Mouse (Mus musculus) forebrain, embryonic 16.5 days (tissue): ENCODE measurements around the gene Emg1. TPM values are rescaled to one million over a fixed set of nuclear protein-coding genes. Genes with fewer than 3 reads are reported as not detected.

Source experiments
- ATAC-seq: fragments of 200-750 bp; cut with Nextera tagmentation; 2 replicates; pipeline ENCODE4 v1.8.0; 2017; ENCODE audit warnings: mild to moderate bottlenecking, moderate library complexity
- H3K27ac ChIP-seq: fragments of 300-500 bp; sonication (generic); 2 replicates; pipeline ENCODE4 v1.5.1; 2014; ENCODE audit warnings: low read length, control low read depth
- H3K27me3 ChIP-seq: fragments of 300-500 bp; sonication (generic); replicated peaks from 2 replicates; pipeline ENCODE4 v1.6.1; 2014; ENCODE audit warnings: low read length; ENCODE audit not compliant: control insufficient read depth, insufficient read depth
- H3K36me3 ChIP-seq: fragments of 300-500 bp; sonication (generic); 2 replicates; pipeline ENCODE4 v1.6.1; 2014; ENCODE audit not compliant: control insufficient read depth, insufficient read depth
- H3K4me1 ChIP-seq: fragments of 300-500 bp; sonication (generic); replicated peaks from 2 replicates; pipeline ENCODE4 v1.6.1; 2014; ENCODE audit warnings: low read length; ENCODE audit not compliant: control insufficient read depth, insufficient read depth
- H3K4me2 ChIP-seq: fragments of 300-500 bp; sonication (generic); 2 replicates; pipeline ENCODE4 v1.6.1; 2014; ENCODE audit warnings: mild to moderate bottlenecking, low read length, control low read depth
- H3K4me3 ChIP-seq: fragments of 300-500 bp; sonication (generic); replicated peaks from 2 replicates; pipeline ENCODE4 v1.5.1; 2014; ENCODE audit warnings: mild to moderate bottlenecking, low read length, control low read depth
- H3K9ac ChIP-seq: fragments of 300-500 bp; sonication (generic); replicated peaks from 2 replicates; pipeline ENCODE4 v1.6.1; 2014; ENCODE audit warnings: low read depth, low read length, control low read depth
- H3K9me3 ChIP-seq: fragments of 300-500 bp; sonication (generic); 2 replicates; pipeline ENCODE4 v1.6.1; 2016; ENCODE audit warnings: low read length; ENCODE audit not compliant: control insufficient read depth
- WGBS: fragments of 180-500 bp; shearing (Covaris S2); extraction: QIAGEN DNeasy Blood & Tissue Kit; methylation state at CpG from one replicate; pipeline ENCODE4 v1.1.7; 2014; 5-methylcytosine and 5-hydroxymethylcytosine counted together
- polyA plus RNA-seq: library from polyadenylated mRNA; unstranded; fragments of >200 nt; fragmentation: Nextera tagmentation; extraction: Ambion mirVana; gene quantifications from 2 replicates; pipeline ENCODE4 v1.2.1, GENCODE M21; 2015

The Emg1 gene
- polyA plus RNA-seq, 1 experiment from 2014 or later: 150 TPM

DNA sequence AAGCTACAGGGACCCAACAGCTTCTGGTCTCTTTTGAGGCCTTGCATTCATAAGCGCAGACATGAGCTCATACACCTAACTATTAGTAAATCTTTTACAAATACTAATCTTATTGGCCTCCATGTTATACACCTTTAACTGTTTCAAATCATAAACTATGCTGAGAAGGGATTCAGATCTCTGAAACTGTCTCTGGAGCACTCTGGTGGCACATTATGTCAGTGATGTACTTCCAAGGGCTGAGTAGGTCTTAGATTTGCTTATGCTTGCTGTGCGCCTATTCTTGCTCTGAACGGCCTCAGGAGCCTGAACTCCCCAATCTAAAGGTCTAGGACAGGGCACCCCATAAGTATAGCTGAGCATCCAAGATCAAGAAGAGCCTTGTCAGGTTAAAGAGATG is 29.9 kb upstream of the Emg1 start:
- WGBS: 73% methylated on average over 3 of the region's 3 CpGs
- no peaks in the 10 kb centered on the region for H3K27me3 ChIP-seq
- no peak for ATAC-seq
- H3K4me2 ChIP-seq: peak overlapping the region; percentile 52
- peaks cover 40% of the 10 kb centered on the region for H3K4me1 ChIP-seq
- peak overlapping the region; percentile 74 for H3K4me3 ChIP-seq
- no peaks in the 10 kb centered on the region for H3K9me3 ChIP-seq
- peaks cover 4% of the 10 kb centered on the region; the same call in 1 of the 2 replicates for H3K36me3 ChIP-seq
- H3K9ac ChIP-seq: peak overlapping the region; percentile 93
- peak overlapping the region; percentile 96 for H3K27ac ChIP-seq

DNA sequence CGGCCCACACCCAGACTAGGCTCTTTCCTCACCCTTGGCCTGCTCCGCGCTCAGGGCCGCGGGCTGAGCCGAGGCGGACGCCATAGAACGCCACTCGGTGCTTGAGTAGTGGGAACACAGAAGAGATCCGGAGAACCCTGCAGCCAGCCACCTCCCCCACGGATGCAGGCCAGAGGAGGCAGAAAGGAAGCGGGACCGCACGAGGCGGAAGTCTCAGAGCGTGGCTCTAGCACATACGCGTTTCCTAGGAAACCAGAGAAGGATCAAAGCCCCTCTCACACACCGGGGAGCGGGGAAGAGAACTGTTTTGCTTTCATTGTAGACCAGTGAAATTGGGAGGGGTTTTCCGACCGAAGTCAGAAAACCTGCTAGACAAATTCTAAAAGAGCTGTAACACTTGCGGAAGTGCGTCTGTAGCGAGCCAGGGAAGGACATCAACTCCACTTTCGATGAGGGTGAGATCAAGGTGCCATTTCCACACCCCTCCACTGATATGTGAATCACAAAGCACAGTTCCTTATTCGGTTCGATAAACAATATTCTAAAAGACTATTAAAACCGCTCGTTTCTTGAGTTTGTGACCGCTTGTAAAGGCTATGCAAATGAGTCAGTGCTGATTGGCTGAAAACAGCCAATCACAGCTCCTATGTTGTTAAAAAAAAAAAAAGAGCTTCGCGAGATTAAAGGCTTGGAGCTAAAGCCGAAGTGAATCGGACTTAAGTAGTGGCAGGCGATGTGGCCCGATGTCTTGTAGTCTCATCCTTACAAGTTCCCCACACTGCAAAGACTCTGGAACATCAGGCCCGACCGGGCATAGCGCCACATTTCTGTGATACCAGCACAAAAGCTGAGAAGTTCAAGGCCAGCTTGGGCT is 29.1 kb upstream of the Emg1 start, which contains the start of gene Grcc10:
TSS of gene Grcc10 (minus strand) at position 487 of the 874 bp plus-strand sequence.
- H3K36me3 ChIP-seq: peaks cover 4% of the 10 kb centered on the region; the same call in 1 of the 2 replicates
- H3K9ac ChIP-seq: peak within 1 kb of the TSS; percentile 93
- H3K4me1 ChIP-seq: peaks cover 35% of the 10 kb centered on the region
- peak; percentile 85 for ATAC-seq
- H3K4me3 ChIP-seq: peak within 1 kb of the TSS; percentile 74
- peak within 1 kb of the TSS; percentile 52 for H3K4me2 ChIP-seq
- H3K27me3 ChIP-seq: no peaks in the 10 kb centered on the region
- under 1% methylated on average over 41 of the region's 41 CpGs for WGBS
- no peaks in the 10 kb centered on the region for H3K9me3 ChIP-seq
- peak within 1 kb of the TSS; percentile 96 for H3K27ac ChIP-seq

DNA sequence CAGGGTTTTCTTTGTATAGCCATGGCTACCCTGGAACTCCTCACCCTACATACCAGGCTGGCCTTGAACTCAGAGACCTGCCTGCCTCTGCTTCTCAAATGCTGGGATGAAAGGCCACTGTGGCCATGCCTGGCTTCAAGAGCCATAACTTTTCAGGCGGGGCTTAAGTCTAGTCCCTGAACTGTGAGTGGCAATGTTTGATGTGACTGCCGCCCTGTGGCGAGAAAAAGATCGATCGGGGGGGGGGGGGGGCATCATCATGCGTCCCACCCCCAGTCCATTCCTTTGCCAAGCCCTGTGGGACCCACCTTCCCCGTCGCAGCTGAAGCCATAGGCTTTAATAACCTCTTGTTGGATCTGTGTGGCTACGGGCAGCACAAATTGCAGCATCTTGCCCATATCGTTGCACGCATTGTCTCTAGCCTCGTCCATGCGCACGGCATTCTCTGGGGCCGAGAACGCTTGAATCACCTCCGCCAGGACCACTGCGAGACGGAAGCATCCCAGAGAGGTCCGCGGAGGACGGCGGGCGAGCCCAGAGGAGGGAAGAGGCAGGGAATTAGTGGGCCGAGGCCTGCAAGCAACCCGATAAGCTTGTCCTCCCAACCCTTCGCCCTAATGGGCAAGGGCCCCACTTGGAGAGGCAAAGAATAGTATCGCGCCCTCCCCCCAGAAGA is 28.4 kb upstream of the Emg1 start:
- H3K36me3 ChIP-seq: peaks cover 4% of the 10 kb centered on the region; the same call in 1 of the 2 replicates
- peak overlapping the region; percentile 52 for H3K4me2 ChIP-seq
- H3K9me3 ChIP-seq: no peaks in the 10 kb centered on the region
- H3K27me3 ChIP-seq: no peaks in the 10 kb centered on the region
- H3K4me3 ChIP-seq: peak overlapping the region; percentile 74
- peak overlapping the region; percentile 96 for H3K27ac ChIP-seq
- peaks cover 32% of the 10 kb centered on the region for H3K4me1 ChIP-seq
- H3K9ac ChIP-seq: peak overlapping the region; percentile 93
- peak; percentile 26 for ATAC-seq
- under 1% methylated on average over 29 of the region's 29 CpGs for WGBS

DNA sequence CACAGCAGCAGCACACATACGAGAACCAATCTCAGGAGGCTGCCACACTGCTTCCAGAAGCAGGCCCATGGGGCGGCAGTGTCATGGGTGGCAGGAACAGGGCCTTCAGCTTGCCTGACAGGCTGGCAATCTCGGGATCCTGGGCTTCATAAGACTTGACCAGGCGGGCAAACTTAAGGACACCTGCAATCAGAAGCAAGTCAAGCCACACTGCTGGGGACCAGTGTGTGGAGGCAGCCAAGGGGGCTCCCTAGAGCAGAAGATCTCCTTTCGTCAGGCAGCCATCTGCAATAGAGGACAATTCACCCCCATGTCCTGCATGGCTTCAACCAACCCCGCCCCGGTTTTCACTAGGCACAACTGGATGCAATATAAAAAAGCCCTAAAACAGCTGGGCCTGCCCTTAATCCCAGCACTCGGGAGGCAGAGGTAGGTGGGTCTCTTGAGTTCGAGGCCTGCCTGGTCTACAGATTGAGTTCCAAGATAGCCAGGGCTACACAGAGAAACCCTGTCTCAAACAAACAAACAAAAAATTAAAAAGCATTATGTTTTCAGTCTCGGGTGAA is 27.3 kb upstream of the Emg1 start:
- Histone ChIP-seq H3K4me1 (peaks cover 25% of the 10 kb centered on the region), H3K36me3 (peaks cover 4% of the 10 kb centered on the region; the same call in 1 of the 2 replicates), H3K9ac (no peak overlapping the region), H3K4me2 (no peak overlapping the region; the same call in 1 of the 2 replicates), H3K4me3 (no peak overlapping the region), H3K27me3 (no peaks in the 10 kb centered on the region), H3K9me3 (no peaks in the 10 kb centered on the region), H3K27ac (no peak overlapping the region)
- 83% methylated on average over 10 of the region's 10 CpGs for WGBS
- ATAC-seq: no peak

DNA sequence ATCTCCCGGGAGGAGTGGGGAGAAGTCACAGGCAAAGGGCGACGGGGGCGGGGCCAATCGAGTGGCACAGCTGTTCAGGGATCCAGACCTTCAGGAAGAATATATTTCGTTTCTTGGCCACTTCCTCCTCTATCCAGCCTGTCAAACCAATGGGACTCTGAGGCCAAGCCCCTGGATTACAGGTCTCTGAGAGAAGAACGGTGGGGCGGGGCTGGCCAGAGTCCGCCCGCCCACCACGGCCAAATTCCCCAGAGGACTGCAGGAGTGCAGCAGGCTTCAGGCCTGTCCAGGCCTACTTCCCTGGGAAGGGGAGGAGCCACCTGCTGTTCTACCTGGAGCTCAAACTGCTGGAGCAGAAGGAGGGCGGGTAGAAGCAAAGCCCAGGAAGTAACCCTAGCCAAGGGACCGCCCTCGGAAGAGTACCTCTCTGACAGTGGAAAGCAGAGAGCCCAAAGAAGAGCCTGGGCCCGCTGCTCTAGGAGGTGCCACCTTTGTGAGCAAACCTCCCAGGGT is 26.6 kb upstream of the Emg1 start, which contains the start of gene Ptpn6:
TSS of gene Ptpn6 (minus strand) at position 204 of the 513 bp plus-strand sequence.
- WGBS: 31% methylated on average over 15 of the region's 15 CpGs
- no peaks in the 10 kb centered on the region for H3K27me3 ChIP-seq
- H3K9ac ChIP-seq: 0 out of 2 replicates have a peak within 1 kb of the TSS, but pooled peaks have one; percentile 14
- no peak for ATAC-seq
- H3K27ac ChIP-seq: no peak within 1 kb of the TSS
- H3K4me1 ChIP-seq: peaks cover 25% of the 10 kb centered on the region
- H3K9me3 ChIP-seq: no peaks in the 10 kb centered on the region
- H3K4me2 ChIP-seq: no peak within 1 kb of the TSS
- H3K36me3 ChIP-seq: peaks cover 4% of the 10 kb centered on the region; the same call in 1 of the 2 replicates
- no peak within 1 kb of the TSS for H3K4me3 ChIP-seq

DNA sequence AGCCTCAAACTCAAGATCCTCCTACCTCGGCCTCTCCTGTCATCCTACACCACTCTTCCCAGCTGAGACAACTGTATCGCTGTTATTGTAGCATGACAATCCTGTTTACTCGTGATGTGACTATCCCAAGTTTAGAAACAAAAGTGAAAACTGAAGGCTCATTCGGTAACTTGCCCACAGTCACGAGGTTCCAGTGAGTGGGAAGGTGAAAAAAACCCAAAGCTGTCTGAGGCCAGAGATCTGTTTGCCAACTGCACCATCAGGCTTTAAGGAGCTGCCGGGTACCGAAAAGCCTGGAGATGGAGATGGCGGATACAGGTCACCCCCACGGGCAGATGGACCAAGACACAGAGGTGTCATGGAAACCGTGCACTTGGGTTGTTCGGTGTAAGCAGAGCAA is 25.1 kb upstream of the Emg1 start:
- WGBS: 91% methylated on average over 11 of the region's 11 CpGs
- ATAC-seq: no peak
- no peaks in the 10 kb centered on the region for H3K9me3 ChIP-seq
- H3K27me3 ChIP-seq: no peaks in the 10 kb centered on the region
- no peak overlapping the region for H3K27ac ChIP-seq
- no peaks in the 10 kb centered on the region for H3K36me3 ChIP-seq
- H3K4me2 ChIP-seq: no peak overlapping the region
- peaks cover 23% of the 10 kb centered on the region for H3K4me1 ChIP-seq
- H3K4me3 ChIP-seq: no peak overlapping the region
- H3K9ac ChIP-seq: no peak overlapping the region

DNA sequence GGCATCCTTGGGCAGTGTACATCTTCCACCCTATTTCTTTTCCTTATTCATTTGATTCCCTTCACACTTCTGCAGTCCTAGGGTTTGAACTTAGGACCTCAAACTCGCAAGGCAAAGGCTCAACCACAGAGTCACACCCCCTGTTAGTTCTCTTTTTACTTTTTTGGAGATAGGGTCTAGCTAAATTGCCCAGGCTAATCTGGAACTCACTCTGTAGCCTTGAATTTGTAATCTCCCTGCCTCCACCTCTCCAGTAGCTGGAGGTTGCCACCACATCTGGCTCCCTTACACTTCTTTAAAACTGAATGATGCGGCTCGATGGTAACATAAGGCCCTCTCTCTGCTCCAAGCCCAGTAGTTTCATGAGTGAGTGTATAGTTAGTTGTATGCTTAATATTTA is 22.4 kb upstream of the Emg1 start:
- Histone ChIP-seq H3K36me3 (no peaks in the 10 kb centered on the region), H3K27ac (no peak overlapping the region), H3K4me2 (no peak overlapping the region), H3K27me3 (no peaks in the 10 kb centered on the region), H3K9ac (no peak overlapping the region), H3K9me3 (no peaks in the 10 kb centered on the region), H3K4me1 (peaks cover 10% of the 10 kb centered on the region), H3K4me3 (no peak overlapping the region)
- 86% methylated on average over 3 of the region's 3 CpGs for WGBS
- no peak for ATAC-seq

DNA sequence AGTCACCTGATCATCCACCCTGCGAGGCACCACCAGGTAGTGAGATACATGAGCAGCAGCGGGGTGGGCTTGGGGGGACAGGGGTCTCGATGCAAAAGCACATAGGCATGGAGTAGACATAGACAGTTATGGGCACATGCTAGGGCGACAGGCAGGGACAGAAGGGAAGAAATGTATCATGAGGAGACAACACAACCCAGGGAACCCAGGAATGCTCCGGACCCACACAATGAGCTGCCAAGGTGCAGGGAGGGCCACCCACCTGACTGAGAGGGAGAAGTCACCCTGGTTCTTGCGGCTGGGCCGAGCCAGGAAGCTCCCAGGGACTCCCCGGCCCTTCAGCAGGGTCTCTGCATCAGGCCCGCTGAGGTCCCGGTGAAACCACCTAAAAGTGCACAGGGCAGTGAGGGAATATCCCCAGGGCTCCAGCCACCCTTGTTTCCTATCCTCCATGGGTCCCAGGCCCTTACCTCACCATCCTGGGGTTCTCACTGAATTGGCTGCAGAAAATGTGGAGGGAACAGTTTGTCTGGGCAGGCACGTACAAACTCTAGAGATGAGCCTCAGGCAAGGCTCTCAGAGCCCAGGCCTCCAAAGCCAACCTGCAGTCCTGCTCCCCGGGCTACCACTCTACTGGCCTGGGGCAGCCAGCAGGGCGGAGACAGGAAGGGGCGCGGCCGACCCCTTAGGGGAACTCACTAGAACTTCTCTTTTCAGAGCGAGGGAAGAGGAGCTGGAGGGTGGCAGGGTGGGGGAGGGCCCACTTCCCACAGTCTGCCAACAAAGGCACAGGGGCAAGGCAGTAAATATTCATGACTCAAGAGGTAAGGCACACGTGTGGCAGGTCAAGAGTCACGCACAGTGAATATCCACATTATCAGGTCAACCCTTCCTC is 20.7 kb upstream of the Emg1 start:
- H3K9me3 ChIP-seq: no peaks in the 10 kb centered on the region
- H3K4me1 ChIP-seq: no peaks in the 10 kb centered on the region
- ATAC-seq: no peak
- H3K4me2 ChIP-seq: no peak overlapping the region
- no peak overlapping the region for H3K9ac ChIP-seq
- 51% methylated on average over 19 of the region's 19 CpGs for WGBS
- no peaks in the 10 kb centered on the region for H3K27me3 ChIP-seq
- H3K4me3 ChIP-seq: no peak overlapping the region
- H3K36me3 ChIP-seq: no peaks in the 10 kb centered on the region
- H3K27ac ChIP-seq: no peak overlapping the region
